Mouse (Mus musculus) kidney, adult 11 months (tissue): ENCODE data around the gene Ebf1.

Source experiments
- DNase-seq: peaks from one replicate; pipeline ENCODE4 v3.0.0; 2022

The Ebf1 gene

DNA sequence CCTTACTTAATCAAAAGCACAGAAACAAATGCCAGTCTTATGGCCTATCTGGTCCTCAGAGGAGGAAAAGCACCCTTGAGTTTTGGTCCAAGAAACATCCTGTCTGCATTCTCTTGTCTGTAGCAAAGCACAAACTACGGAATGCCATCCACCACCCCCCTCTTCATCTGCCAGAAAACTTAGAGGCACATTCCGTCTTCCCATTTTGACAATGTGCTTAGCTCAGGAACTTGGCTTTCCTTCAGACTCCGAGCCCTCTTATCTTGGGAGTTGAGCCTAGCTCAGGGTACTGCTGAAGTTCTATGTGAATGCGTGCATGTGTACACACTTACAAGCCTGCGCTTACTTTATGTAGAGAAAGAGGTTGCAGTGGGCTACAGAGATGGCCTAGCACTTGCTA is 362.3 kb downstream of the Ebf1 start:
- no peak for DNase-seq

DNA sequence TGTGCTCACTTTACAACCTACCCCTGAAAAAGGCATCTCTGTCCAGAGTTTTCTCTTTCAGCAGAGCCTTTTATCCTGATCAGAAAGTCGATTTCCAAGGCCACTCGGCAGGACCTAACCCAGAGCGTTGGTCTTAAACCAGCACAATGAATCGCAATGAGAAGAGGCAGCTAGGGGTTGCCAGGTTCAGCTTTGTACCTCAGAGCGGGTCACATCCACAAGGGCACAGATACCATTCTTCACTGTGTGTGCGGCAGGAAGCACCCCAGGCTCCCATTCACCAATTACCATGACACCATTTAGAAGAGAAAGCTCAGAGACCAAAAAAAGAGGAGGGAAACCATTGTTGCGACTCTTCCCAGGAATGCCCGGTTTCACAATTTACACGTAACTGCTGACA is 365.1 kb downstream of the Ebf1 start:
- no peak for DNase-seq

DNA sequence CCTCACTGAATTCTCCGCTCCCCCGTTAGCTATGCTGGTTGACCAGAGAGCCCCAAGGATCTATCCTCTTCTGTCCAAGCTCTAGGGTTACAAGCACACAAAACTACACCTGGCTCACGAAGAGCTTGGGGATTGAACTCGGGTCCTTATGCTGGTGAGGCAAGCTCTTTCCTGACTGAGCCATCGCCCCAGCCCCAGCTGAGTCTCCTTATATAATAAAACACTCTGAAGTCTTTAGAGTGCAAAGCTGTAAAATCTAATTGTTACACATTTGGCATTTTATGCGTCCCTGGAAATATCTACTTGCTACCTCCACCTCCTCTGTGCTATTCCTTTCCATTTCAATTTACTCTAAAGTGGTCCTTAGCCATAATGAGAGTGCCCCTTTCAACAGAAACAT is 366.8 kb downstream of the Ebf1 start:
- DNase-seq, result no peak

DNA sequence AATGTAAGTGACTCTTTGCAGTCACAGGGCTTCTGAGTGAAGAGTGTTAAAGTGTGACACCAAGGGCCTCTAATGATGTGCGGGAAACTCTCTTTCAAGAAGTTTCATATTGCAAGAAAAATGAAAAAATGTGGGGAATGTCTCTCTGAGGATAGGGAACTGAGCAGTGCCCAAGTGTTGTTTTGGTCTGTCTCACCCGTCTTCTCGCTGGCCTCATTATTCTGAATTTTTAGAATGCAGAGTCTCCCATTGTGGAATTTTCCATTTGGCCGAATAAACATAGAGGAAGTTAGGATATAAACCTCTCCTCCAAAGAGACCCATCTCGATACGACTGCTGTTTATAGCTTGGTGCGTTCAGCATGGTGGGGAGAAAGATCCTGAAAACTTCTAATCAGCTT is 367.3 kb downstream of the Ebf1 start:
- DNase-seq, result no peak

DNA sequence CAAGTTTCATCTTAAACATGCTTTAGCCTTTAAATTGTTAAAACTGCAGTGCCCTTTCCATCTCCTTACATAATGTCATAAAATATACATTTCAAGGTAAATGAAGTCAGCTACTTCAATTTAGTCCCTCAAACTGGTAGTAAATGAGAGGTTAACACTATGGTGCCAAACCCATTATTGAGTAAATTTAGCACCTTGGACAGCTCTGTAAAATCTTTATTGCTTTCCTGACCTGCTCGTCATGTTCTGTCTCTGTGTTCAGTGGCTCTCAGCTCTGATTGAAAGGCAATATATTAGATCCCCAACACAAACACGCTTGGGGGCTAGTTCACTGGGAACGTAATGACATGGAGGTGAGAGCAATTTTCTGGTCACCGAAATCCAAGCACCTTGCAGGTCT is 370.7 kb downstream of the Ebf1 start:
- no peak for DNase-seq

DNA sequence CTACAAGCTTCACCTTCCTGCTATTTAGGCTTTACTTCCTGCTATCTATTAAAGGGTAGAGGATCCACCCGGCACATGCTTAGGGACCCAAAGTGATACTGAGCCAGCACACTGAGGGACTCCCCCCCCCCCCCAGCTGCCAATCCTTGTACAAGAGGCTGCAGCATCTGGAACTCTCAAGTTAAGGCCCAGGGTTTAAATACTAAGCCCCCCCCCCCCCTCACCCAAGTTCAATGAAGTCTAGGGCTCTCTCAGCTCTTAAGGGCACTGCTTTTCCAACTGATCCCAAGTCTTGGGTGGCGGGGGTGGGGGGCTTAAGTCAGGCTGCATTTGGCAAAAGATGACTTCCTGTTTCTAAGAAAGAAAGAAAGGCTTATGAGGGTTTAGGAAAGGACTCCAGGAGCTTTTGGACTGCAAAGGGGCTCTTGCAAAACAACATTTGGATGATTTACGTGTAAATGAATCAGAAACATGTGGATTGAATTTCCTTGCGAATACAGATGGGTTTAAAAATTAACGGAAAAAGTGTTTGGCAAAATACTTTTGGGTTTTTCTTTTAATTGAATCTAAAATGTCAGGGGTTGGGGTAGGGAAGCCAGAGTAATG is 385.7 kb downstream of the Ebf1 start:
- DNase-seq, result no peak

DNA sequence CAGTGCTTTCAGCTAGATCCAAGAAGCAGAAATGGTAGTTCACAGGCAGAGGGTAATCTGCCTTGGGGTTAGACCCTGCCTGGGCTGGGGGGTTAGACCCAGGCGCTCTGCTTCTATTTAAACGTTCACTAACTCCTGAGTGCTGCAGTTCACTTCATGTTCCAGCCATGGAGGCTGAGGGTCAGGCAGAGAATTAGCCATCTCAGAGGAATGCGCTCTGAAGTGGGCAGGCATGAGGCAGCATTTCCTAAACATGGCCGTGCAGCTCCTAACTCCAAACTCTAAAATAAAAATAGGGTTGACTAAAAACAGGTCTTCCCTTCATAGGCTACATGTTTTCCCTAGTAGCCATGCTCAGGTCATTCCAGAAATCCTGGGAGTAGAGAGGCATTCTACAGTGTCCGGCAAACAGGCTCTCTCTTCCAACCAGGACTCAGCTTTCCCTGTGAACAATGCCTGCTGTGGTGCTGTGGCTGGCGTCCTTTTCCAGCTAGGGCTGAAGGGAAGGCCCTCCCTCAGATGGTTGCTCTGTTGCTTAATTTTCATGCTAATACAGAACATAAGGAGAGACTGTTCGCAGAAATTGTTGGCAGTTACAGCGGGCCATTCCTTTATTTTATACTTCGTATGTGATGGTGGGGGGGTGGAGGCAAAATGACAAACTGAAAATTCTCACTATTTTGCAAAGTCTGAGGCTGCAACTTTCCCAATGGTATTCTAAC is 386.8 kb downstream of the Ebf1 start:
- DNase-seq, result no peak

DNA sequence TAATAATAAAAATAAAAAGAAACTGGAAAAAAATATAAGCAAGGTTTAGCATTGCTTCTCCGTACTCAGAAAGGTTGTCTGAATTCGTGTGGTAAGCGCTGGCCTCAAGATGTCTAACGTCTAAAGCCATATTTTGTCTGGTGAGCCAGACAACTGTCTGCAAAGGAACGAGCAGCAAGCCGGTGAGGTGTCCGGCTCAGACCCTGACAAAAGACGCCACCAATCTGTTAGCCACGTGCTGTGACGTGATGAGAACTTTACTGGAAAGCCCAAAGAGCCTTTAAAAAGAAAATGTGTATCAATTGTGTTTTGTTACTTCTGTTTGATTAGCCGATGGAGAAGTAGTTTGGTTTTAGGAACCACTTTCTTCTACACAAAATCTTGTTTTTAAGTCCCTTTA is 390.2 kb downstream of the Ebf1 start:
- DNase-seq, result no peak

DNA sequence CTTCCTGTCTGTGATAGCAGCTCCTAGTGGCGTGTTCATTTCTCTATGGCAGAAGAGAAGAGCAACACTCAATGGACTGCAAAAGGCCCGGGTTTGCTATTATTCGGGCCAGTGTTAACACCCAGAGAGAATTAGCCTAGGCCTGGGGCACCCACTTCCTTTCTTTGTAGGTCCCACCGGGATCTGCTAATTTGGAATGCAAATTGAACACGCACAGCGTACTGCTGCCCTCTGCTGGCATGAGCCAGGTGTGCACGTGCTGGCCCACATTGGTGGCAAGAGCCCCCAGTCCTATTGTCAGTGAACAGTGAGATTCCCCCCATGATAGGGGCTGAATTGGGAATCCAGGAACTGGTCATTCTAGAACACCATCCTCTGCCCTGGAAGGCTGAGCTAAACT is 391.0 kb downstream of the Ebf1 start:
- peak; percentile 51 for DNase-seq

DNA sequence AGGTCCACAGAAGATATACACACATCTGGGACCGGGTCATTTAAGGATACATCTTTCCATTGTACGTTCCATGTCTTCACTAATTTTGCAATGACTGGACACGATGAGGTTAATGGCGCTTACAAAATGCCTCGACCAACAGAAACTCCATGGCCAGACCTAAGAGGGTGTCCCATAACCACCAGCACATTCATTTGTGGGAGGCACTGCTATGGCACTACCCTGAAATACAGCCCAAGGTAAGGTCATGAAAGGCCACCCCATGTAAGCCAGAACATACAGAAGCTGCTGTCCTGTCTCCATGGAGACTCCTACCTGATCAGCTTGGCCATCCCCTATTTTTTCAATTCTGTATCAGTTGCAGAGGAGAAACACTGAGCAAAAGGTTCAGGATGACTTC is 391.6 kb downstream of the Ebf1 start:
- no peak for DNase-seq

DNA sequence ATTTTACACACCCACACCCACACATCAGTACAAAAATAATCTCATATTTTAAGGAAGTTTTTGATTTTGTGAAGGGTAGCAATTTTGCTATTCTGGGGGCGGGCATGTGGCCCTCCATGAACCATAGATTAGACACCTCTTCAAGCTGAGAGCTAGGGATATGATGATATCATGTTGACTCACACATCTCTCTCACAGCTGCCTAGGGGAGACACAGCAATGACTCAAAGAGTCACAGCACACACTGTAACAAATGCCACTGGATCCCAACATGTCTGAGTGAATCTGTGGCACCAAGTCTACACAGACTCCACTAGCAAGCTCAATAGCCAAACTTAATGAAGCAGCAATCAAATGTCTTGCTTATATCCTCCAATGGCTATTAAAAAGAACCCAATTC is 395.0 kb downstream of the Ebf1 start:
- DNase-seq, result no peak

DNA sequence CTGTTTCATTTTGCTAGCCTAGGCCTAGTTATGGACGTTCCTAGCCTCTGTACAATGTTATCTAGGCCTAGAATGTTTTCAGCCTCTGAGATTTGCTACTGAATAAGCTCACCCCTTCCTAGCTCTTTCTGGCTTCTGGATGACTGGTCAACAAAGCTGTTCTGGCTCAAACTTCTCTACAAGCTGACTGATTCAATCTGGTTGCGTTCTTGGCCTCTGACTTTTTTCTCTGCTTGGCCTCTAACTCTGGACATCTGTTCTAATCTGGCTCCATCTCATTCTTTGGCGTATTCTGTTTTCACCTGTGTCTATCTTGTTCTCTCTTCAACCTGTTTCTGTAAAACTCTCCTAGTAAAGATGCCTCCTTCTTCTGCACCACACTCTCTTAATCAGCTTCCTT is 400.4 kb downstream of the Ebf1 start:
- no peak for DNase-seq

DNA sequence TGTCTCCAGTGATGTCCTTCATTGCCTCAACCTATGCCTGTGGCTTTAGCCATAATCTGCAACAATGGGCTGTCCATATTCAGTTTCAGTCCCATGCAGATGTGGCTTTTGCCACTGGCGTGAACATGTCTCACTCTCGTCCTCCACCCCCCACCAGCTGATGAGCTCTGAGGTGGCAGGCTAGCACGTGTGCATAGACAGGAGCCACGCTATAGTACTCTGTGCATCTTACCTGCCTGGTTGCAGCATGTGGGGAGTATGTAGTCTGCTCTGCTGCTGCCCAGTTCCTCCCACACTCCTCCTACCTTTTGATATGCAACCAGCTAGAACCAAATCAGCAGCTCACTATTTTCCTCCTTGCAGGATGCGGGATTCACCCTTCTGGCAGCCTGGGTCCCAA is 408.9 kb downstream of the Ebf1 start:
- DNase-seq, result no peak

DNA sequence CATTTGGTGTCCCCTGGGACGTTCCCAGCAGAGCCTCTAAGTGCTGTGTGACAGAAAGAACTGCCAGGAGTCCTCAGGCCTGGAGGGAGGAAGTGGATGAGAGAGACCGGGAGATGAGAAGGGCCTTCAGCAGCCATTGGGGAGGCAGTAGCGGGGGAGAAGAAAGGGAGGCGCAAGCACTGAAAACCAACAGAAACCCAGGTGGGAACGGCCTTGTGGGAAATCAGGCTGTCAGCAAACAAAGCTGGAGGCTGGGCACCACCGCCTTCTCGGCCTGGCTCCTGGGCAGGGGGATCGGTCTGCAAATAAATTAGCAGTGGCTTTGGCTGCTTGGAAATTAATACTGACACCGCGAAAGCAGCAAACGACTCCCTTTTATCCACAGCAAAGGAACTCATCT is 409.6 kb downstream of the Ebf1 start:
- DNase-seq, result no peak

DNA sequence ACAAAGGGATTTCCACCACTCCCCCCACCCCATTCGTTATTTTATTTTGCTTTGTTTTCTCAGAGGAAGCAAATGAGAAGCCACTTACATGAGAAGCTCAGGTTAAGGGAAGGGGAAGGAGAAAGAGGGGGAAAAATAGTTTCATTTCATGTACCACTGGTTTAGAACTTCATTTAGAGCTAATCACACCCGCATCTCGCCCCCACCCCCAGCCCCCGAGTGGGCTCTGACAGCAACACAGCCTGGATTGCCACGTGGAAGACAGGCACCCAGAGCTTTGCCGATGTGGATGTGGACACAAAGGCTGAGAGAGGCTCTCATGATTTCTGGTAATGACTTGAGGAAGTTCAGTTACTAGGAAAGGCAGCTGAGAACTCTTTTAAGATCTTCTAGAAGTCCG is 410.0 kb downstream of the Ebf1 start:
- DNase-seq, result no peak

DNA sequence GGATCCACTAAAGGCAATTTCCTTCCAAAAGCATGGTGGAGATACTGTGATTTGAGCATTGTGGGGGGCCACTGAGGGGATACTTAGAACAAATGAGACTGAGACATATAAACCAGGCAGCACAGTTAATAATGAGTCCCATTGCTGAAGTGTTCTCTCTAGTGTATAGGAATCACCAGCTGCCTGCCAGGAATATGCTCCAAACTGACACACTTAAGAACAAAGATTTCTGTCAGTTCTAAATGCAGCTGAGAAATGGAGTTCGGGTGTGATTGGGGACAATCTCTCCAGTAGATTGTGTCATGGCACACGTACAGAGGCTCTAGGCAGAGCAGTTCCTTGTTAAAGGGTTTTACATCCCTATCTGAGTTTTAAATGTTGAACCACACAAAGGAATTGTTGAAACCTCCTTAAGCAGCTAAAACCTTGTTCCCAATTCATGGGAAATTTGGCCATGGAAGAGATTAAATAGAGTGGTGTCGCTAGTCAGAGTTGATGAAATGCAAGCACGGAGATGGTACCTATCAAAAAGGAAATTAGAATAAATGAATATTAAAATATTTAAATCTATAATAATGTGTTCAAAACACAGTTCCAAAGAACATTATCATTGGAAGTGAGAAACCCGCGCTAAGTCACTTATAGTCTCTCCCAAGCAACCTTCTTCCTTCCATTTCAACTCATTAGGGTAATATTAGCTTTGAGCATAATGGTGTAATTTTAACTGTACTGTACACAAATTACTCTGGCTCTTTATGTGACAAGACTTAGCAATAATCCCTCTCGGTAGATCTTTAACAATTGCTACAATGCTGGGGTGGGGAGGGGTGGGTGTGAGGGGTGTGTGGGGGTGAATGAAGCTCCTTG is 438.9 kb downstream of the Ebf1 start:
- DNase-seq, result no peak
